In the genomic region with DNA sequence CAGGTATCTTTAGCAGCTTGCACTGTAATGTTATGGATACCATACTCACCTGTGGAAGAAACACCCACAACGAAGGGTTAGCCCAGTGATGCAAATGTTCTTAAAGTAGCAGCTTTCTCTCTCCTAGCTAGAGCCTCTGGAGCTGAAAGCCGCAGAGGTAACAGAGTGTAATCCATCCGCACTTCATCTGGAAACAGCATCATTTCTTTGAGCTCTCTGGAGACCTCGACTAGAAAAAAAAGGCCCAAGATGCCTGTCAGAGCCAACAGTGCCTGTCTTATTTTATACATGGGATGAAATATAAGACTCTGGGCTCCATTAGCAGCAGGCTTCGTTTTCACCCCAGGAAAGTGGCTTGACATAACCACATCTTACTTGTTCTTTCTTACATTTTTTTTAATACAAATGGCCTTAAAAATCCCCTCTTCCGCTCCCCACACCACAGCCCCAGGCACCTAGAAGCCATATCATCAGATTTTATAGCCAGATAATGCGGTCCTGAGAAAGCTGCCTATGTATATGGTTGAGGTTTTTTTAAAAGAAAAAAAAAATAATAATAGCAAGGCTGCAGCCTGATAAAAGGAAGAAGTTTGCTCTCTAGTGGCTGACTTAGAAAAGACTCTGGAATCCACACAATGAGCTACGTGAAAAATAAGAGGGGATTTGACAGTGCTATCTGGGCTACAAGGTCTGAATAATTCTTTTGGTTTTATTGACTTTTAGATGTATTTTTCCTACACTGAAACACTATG, we compare ENCODE assay signal across 13 mouse cellular contexts.
A peak's percentile ranks its signal among the peaks of the same experiment; 100 is the strongest.
DNase-seq lines count a peak whose midpoint lies in the region; ATAC-seq lines count a peak whose summit lies in the region.
"Had no signal": no experiment of that assay in that cellular context is flagged by ENCODE, and none has a peak within 500 bp of the region (broad histone marks: within the 10 kb centered on the region; RNA-seq: fewer than 3 reads in every experiment).

No protein-coding gene starts in this region.

- ATAC-seq in limb, embryonic 13.5 days (ENCODE audit: low FRiP score, low read depth) = peak; percentile 77; the same call in 1 of the 2 replicates
- ATAC-seq in neural tube, embryonic 13.5 days (ENCODE audit: low read depth) = peak; percentile 61

- H3K27ac ChIP-seq in limb, embryonic 13.5 days = no peak overlapping the region
- no peak overlapping the region for H3K27ac ChIP-seq in limb, embryonic 10.5 days
- no peak overlapping the region for H3K27ac ChIP-seq in neural tube, embryonic 13.5 days (replicated peaks)
- H3K27ac ChIP-seq: liver, embryonic 13.5 days; midbrain, embryonic 12.5 days had no signal

- H3K9me3 ChIP-seq in limb, embryonic 13.5 days = no peaks in the 10 kb centered on the region
- H3K9me3 ChIP-seq in limb, embryonic 10.5 days (replicated peaks) = no peaks in the 10 kb centered on the region
- no peaks in the 10 kb centered on the region for H3K9me3 ChIP-seq in neural tube, embryonic 13.5 days
- H3K9me3 ChIP-seq: liver, embryonic 13.5 days; midbrain, embryonic 12.5 days had no signal

- no peak overlapping the region for H3K4me3 ChIP-seq in limb, embryonic 13.5 days
- no peak overlapping the region for H3K4me3 ChIP-seq in limb, embryonic 10.5 days
- no peak overlapping the region for H3K4me3 ChIP-seq in neural tube, embryonic 13.5 days
- H3K4me3 ChIP-seq: liver, embryonic 13.5 days; midbrain, embryonic 12.5 days had no signal

- 0 out of 2 replicates have a peak, but pooled peaks cover 4% of the 10 kb centered on the region for H3K4me1 ChIP-seq in limb, embryonic 13.5 days
- no peaks in the 10 kb centered on the region for H3K4me1 ChIP-seq in limb, embryonic 10.5 days
- H3K4me1 ChIP-seq in neural tube, embryonic 13.5 days (replicated peaks) = no peaks in the 10 kb centered on the region
- H3K4me1 ChIP-seq: liver, embryonic 13.5 days; midbrain, embryonic 12.5 days had no signal

- peak; percentile 13 to 29 for DNase-seq in frontal cortex, postnatal 36 days (ENCODE audit: low spot score in 2 of 2)
- no peak for DNase-seq in frontal cortex, postnatal 14 days (ENCODE audit: low spot score in 2 of 2)
- DNase-seq in limb, embryonic 10.5 days (ENCODE audit: low spot score) = no peak
- DNase-seq in brain, adult 2 months (ENCODE audit: low read depth, low spot score) = peak; percentile 48
- DNase-seq in cerebellum, adult 9-10 months = no peak
- no peak for DNase-seq in gastrocnemius, adult 8-10 months (ENCODE audit: low spot score in 2 of 2)
- DNase-seq: gastrocnemius, postnatal 25 days; heart, postnatal 36 days; liver, embryonic 13.5 days; right cerebral cortex, adult 18-20 months had no signal

- no peaks in the 10 kb centered on the region for H3K27me3 ChIP-seq in limb, embryonic 13.5 days
- no peaks in the 10 kb centered on the region for H3K27me3 ChIP-seq in limb, embryonic 10.5 days (ENCODE audit: low read depth, poor library complexity, severe bottlenecking)
- H3K27me3 ChIP-seq in neural tube, embryonic 13.5 days = no peaks in the 10 kb centered on the region
- H3K27me3 ChIP-seq: liver, embryonic 13.5 days; midbrain, embryonic 12.5 days had no signal

- no peak overlapping the region for H3K4me2 ChIP-seq in limb, embryonic 13.5 days (replicated peaks)
- H3K4me2 ChIP-seq in neural tube, embryonic 13.5 days = no peak overlapping the region
- H3K4me2 ChIP-seq: liver, embryonic 13.5 days; midbrain, embryonic 12.5 days had no signal

- H3K36me3 ChIP-seq in limb, embryonic 13.5 days = no peaks in the 10 kb centered on the region
- H3K36me3 ChIP-seq in limb, embryonic 10.5 days = no peaks in the 10 kb centered on the region
- no peaks in the 10 kb centered on the region for H3K36me3 ChIP-seq in neural tube, embryonic 13.5 days
- H3K36me3 ChIP-seq: liver, embryonic 13.5 days; midbrain, embryonic 12.5 days had no signal

- no peak overlapping the region for H3K9ac ChIP-seq in limb, embryonic 13.5 days
- H3K9ac ChIP-seq in neural tube, embryonic 13.5 days = no peak overlapping the region
- H3K9ac ChIP-seq: liver, embryonic 13.5 days; midbrain, embryonic 12.5 days had no signal

- WGBS in limb, embryonic 13.5 days = 38% methylated on average over 8 of the region's 8 CpGs
- WGBS in limb, embryonic 10.5 days = 74% methylated on average over 8 of the region's 8 CpGs
- WGBS in neural tube, embryonic 13.5 days = 57% methylated on average over 8 of the region's 8 CpGs

Comparison
In these comparisons a context has a peak if more than half of its experiments do, and no peak if none do; other contexts are left out.
1. DNase-seq: peak in frontal cortex, postnatal 36 days (2 of 2) and brain, adult 2 months (single experiment); none in frontal cortex, postnatal 14 days (0 of 2), limb, embryonic 10.5 days (single experiment), cerebellum, adult 9-10 months (single experiment) and gastrocnemius, adult 8-10 months (0 of 2).